Mouse (Mus musculus) thymus, adult 2 months (tissue): ENCODE measurements around the gene 4930404N11Rik.

ENCODE experiments used
- CTCF ChIP-seq: fragments of 200-500 bp; IDR thresholded peaks from 2 replicates; pipeline ENCODE4 v1.5.1; 2012; ENCODE audit warnings: mild to moderate bottlenecking, control low read depth, low read length, moderate library complexity, borderline replicate concordance; ENCODE audit not compliant: control insufficient read depth, poor library complexity, insufficient read depth; ENCODE audit errors: extremely low read depth
- POLR2A ChIP-seq: fragments of 200-500 bp; IDR thresholded peaks from 2 replicates; pipeline ENCODE4 v1.6.1; 2012; ENCODE audit warnings: mild to moderate bottlenecking, low read length, control low read depth, moderate library complexity; ENCODE audit not compliant: control insufficient read depth, poor library complexity, insufficient read depth; ENCODE audit errors: extremely low read depth

GRCm38 (mm10) chr10:81319330-81319699 lies 46.3 kb downstream of the 4930404N11Rik start:
- no peak for TF ChIP-seq POLR2A
- TF ChIP-seq CTCF = no peak
